Mouse (Mus musculus) urinary bladder, postnatal 25 days (tissue): ENCODE data around the gene Gm49321.

ENCODE experiments used
- DNase-seq: peaks from one replicate; pipeline ENCODE4 v3.0.0; 2022; ENCODE audit warnings: low spot score

Gm49321 gene

DNA sequence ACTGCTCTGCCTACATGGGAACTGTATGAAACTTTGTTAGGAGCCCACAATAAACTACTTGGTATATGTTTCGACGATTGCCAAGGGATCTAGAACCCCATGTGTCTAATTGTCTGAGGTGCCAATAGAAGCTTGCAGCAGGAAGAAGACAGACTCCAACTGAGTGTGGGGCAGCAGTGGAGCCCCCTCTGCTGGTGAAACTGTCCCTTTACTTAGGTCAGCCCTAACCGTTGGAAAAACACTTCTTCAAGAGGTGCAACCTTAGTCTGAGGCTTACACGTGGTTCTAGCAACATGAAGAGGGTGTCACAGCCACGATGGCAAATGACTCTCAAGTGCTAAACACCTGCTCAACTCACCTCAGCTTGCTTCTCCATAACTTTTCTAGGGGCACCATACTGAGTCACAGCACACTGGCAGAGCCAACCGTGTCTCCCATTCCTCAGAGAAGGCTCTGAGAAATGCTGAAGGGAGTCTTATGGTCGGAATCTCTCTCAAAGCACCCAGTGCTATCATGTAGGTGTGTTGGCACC is 77.4 kb downstream of the Gm49321 start:
- DNase-seq: peak; percentile 26

DNA sequence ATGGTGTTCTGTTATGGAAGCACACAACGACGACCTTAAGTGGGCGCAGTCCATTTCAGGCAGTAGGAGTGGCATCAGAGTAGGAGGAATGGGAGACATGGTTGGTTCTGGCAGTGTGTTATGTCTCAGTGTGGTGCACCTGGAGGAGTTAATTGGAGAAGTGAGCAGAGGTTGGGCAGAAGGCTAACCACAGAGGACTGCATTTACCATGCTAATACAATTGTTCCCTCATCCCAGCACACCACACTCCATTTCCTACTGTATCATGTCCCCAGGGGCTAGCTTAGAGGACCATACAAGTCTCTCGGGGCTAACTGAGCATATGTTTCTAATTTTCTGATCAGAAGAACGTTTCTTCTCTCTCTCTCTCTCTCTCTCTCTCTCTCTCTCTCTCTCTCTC is 78.0 kb downstream of the Gm49321 start:
- no peak for DNase-seq
